Mouse (Mus musculus): Measurements from ENCODE around the gene Dvl1. TPM values are rescaled to one million over a fixed set of nuclear protein-coding genes. Genes with fewer than 3 reads are reported as not detected.

The Dvl1 gene
- total and polyA plus RNA-seq, 2 experiments from 2014 or later = 2.8 to 76.4 TPM

DNA sequence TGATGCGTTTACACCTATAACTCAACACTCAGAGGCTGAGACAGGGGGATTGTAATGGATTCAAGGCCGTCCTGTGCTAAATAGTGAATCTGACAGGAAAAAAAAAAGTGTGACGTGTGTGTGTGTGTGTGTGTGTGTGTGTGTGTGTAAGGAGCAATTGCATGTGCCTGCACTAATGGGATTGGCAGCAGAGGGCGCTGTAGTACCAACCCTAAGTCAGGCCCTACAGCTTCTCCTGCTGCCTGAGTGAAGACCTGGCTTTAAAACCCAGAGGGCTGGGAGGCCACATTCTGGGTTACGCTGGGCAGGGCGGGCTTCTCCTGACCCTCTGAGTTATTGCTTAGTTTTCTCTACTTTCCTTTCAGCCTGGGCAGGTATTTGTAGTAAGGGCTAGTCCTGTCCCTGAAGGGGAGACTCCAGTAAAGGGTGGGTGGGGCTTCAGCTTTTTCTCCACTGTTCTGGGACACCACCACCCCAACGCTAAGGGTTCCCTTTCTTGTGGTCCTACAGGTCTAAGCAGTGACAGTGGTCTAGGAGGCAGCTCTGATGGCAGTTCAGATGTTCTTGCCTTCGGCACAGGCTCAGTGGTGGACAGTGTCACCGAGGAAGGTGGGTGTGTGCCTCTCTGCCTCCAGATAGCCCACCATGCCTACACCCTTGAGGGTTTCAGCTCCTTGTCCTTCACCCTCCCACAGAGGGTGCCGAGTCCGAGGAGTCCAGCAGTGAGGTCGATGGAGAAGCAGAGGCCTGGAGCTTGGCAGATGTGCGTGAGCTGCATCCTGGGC is 57.3 kb downstream of the Dvl1 start:
- H3K4me1 ChIP-seq (ENCODE audit: control insufficient read depth, insufficient read depth) = peaks cover 12% of the 10 kb centered on the region; the same call in 1 of the 2 replicates
- no peak for TF ChIP-seq EP300 (IDR thresholded peaks at IDR 0.05; ENCODE audit: low read depth)
- no peak for TF ChIP-seq CTCF (IDR thresholded peaks at IDR 0.05; ENCODE audit: low read depth)
- 91% methylated on average over 13 of the region's 13 CpGs for WGBS
- no peak overlapping the region for H3K4me2 ChIP-seq (ENCODE audit: low read depth, low read length)
- no peaks in the 10 kb centered on the region for H3K27me3 ChIP-seq (ENCODE audit: control insufficient read depth, insufficient read depth, low read length)
- no peak overlapping the region for H3K9ac ChIP-seq (replicated peaks; ENCODE audit: low read depth, low read length)
- H3K9me3 ChIP-seq (replicated peaks; ENCODE audit: control insufficient read depth, low read length) = no peaks in the 10 kb centered on the region
- DNase-seq (ENCODE audit: low spot score) (no peak), ATAC-seq (ENCODE audit: insufficient read depth, low read depth) (no peak)
- no peak overlapping the region for H3K4me3 ChIP-seq (ENCODE audit: low read depth, low read length)
- H3K36me3 ChIP-seq (replicated peaks; ENCODE audit: control insufficient read depth, insufficient read depth, low read length) = peaks cover 51% of the 10 kb centered on the region
- H3K27ac ChIP-seq (ENCODE audit: low read depth) = no peak overlapping the region

DNA sequence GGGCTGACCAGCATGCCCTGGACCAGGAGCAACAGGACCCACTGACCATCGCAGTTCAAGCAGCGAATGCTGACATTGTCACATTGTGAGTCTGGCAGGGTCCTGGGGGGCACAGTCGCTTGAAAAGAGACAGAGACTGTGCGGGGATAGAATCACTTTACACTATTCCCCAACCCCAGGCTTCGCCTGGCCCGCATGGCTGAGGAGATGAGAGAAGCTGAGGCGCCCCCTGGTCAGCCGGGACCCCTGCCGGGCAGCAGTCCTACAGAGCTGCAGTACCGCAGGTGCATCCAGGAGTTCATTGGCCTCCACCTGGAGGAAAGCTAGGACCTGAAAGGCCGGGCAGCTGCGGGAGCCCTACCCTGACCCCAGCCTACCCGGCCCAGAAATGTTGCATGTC is 58.4 kb downstream of the Dvl1 start:
- WGBS = 82% methylated on average over 13 of the region's 13 CpGs
- no peak for DNase-seq (ENCODE audit: low spot score)

DNA sequence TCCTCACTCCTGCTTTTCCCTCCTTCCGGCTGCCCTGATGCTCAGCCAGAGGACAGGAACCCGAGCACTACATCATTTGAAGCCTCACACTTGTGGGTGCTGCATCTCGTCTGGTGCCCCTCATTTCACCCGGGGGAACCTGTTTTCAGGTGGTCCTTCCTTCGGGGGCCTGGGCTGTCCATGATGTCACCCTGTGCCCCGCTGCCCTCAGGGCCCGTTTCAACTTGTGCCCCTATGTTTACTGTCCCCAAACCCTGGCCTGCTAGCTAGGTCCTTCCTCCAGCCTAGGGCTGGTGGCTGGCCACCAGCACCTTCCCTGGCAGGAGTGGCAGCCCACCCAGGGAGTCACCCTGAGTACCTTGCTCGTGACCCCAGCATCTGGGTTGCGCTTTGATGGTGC is 58.9 kb downstream of the Dvl1 start:
- TF ChIP-seq EP300 (IDR thresholded peaks at IDR 0.05; ENCODE audit: low read depth) (no peak), CTCF (IDR thresholded peaks at IDR 0.05; ENCODE audit: low read depth) (no peak)
- Histone ChIP-seq H3K4me3 (ENCODE audit: low read depth, low read length) (no peak overlapping the region), H3K9me3 (replicated peaks; ENCODE audit: control insufficient read depth, low read length) (no peaks in the 10 kb centered on the region), H3K27me3 (ENCODE audit: control insufficient read depth, insufficient read depth, low read length) (no peaks in the 10 kb centered on the region), H3K36me3 (replicated peaks; ENCODE audit: control insufficient read depth, insufficient read depth, low read length) (peaks cover 44% of the 10 kb centered on the region), H3K4me1 (ENCODE audit: control insufficient read depth, insufficient read depth) (peaks cover 8% of the 10 kb centered on the region; the same call in 1 of the 2 replicates), H3K9ac (replicated peaks; ENCODE audit: low read depth, low read length) (no peak overlapping the region), H3K27ac (ENCODE audit: low read depth) (no peak overlapping the region), H3K4me2 (ENCODE audit: low read depth, low read length) (no peak overlapping the region)
- WGBS = 78% methylated on average over 9 of the region's 9 CpGs
- DNase-seq (ENCODE audit: low spot score) = no peak
- no peak for ATAC-seq (ENCODE audit: insufficient read depth, low read depth)

More for the DNA sequence above, 58.4 kb downstream of the Dvl1 start:
- Histone ChIP-seq H3K36me3 (replicated peaks; ENCODE audit: control insufficient read depth, insufficient read depth, low read length) (peaks cover 44% of the 10 kb centered on the region), H3K9ac (replicated peaks; ENCODE audit: low read depth, low read length) (no peak overlapping the region), H3K27me3 (ENCODE audit: control insufficient read depth, insufficient read depth, low read length) (no peaks in the 10 kb centered on the region), H3K4me1 (ENCODE audit: control insufficient read depth, insufficient read depth) (peaks cover 12% of the 10 kb centered on the region; the same call in 1 of the 2 replicates), H3K27ac (ENCODE audit: low read depth) (no peak overlapping the region), H3K4me3 (ENCODE audit: low read depth, low read length) (no peak overlapping the region), H3K9me3 (replicated peaks; ENCODE audit: control insufficient read depth, low read length) (no peaks in the 10 kb centered on the region), H3K4me2 (ENCODE audit: low read depth, low read length) (no peak overlapping the region)
- no peak for ATAC-seq (ENCODE audit: insufficient read depth, low read depth)
- TF ChIP-seq CTCF (IDR thresholded peaks at IDR 0.05; ENCODE audit: low read depth) (no peak), EP300 (IDR thresholded peaks at IDR 0.05; ENCODE audit: low read depth) (no peak)

- no peak for TF ChIP-seq CTCF (IDR thresholded peaks at IDR 0.05; ENCODE audit: low read depth)
- TF ChIP-seq EP300 (IDR thresholded peaks at IDR 0.05; ENCODE audit: low read depth) = no peak
- Histone ChIP-seq H3K4me1 (ENCODE audit: control insufficient read depth, insufficient read depth) (no peaks in the 10 kb centered on the region), H3K9ac (replicated peaks; ENCODE audit: low read depth, low read length) (no peak overlapping the region), H3K27ac (ENCODE audit: low read depth) (no peak overlapping the region), H3K27me3 (ENCODE audit: control insufficient read depth, insufficient read depth, low read length) (no peaks in the 10 kb centered on the region), H3K9me3 (replicated peaks; ENCODE audit: control insufficient read depth, low read length) (no peaks in the 10 kb centered on the region), H3K4me3 (ENCODE audit: low read depth, low read length) (no peak overlapping the region), H3K4me2 (ENCODE audit: low read depth, low read length) (no peak overlapping the region), H3K36me3 (replicated peaks; ENCODE audit: control insufficient read depth, insufficient read depth, low read length) (peaks cover 40% of the 10 kb centered on the region)
- WGBS = 74% methylated on average over 11 of the region's 11 CpGs
- no peak for DNase-seq (ENCODE audit: low spot score)
- ATAC-seq (ENCODE audit: insufficient read depth, low read depth) = no peak
Measured at GRCm38 (mm10) chr4:155907003-155907402, 59.8 kb downstream of the Dvl1 start.

GRCm38 (mm10) chr4:155908281-155908680 is 61.1 kb downstream of the Dvl1 start:
- H3K27ac ChIP-seq (ENCODE audit: low read depth) = no peak overlapping the region
- no peak for DNase-seq (ENCODE audit: low spot score)
- H3K4me2 ChIP-seq (ENCODE audit: low read depth, low read length) = no peak overlapping the region
- no peaks in the 10 kb centered on the region for H3K27me3 ChIP-seq (ENCODE audit: control insufficient read depth, insufficient read depth, low read length)
- H3K4me3 ChIP-seq (ENCODE audit: low read depth, low read length) = no peak overlapping the region
- TF ChIP-seq EP300 (IDR thresholded peaks at IDR 0.05; ENCODE audit: low read depth) = no peak
- TF ChIP-seq CTCF (IDR thresholded peaks at IDR 0.05; ENCODE audit: low read depth) = no peak
- H3K36me3 ChIP-seq (replicated peaks; ENCODE audit: control insufficient read depth, insufficient read depth, low read length) = peaks cover 27% of the 10 kb centered on the region
- no peak overlapping the region for H3K9ac ChIP-seq (replicated peaks; ENCODE audit: low read depth, low read length)
- H3K4me1 ChIP-seq (ENCODE audit: control insufficient read depth, insufficient read depth) = no peaks in the 10 kb centered on the region
- no peak for ATAC-seq (ENCODE audit: insufficient read depth, low read depth)
- no peaks in the 10 kb centered on the region for H3K9me3 ChIP-seq (replicated peaks; ENCODE audit: control insufficient read depth, low read length)
- WGBS = 68% methylated on average over 7 of the region's 7 CpGs
